In genomic region chr12:40133573-40134271, GRCm38 (mm10) we compare ENCODE assay signal across 8 mouse cellular contexts. TPM values are rescaled to one million over a fixed set of nuclear protein-coding genes. Genes with fewer than 3 reads are reported as not detected.
DNase-seq lines count a peak whose midpoint lies in the region; ATAC-seq and TF ChIP-seq lines count a peak whose summit lies in the region.

Gene Scin (minus strand): TSS chr12:40134228.

- H3K4me1 ChIP-seq in cortical plate, adult 2 months (ENCODE audit: control insufficient read depth, insufficient read depth, low read length): no peaks in the 10 kb centered on the region; the same call in 1 of the 2 replicates
- peaks cover 5% of the 10 kb centered on the region for H3K4me1 ChIP-seq in heart, embryonic 16.5 days (ENCODE audit: control insufficient read depth, insufficient read depth, low read length)
- peaks cover 11% of the 10 kb centered on the region for H3K4me1 ChIP-seq in megakaryocyte, embryonic 14.5 days

- peak within 1 kb of the TSS; percentile 91 for H3K4me2 ChIP-seq in heart, embryonic 16.5 days (ENCODE audit: low read depth, low read length)

- peaks cover 8% of the 10 kb centered on the region; the same call in 1 of the 2 replicates for H3K27me3 ChIP-seq in heart, embryonic 16.5 days (ENCODE audit: control insufficient read depth, insufficient read depth, low read length)
- H3K27me3 ChIP-seq in megakaryocyte, embryonic 14.5 days (replicated peaks): peaks cover 27% of the 10 kb centered on the region

- WGBS in heart, embryonic 16.5 days: 2% methylated on average over 39 of the region's 39 CpGs

- ATAC-seq in heart, embryonic 16.5 days (replicated peaks; ENCODE audit: extremely low read depth, insufficient read depth, low FRiP score): 0 out of 2 replicates have a peak, but pooled peaks have one; percentile 41
- ATAC-seq in frontal cortex, adult (ENCODE audit: low TSS enrichment): no peak

- H3K9ac ChIP-seq in heart, embryonic 16.5 days (ENCODE audit: low read length): peak within 1 kb of the TSS; percentile 64

- peak; percentile 1 for DNase-seq in ovary, postnatal 14 days (ENCODE audit: low spot score)
- DNase-seq in ovary, adult 18-20 months (ENCODE audit: low spot score): no peak
- peak; percentile 66 for DNase-seq in kidney, postnatal 10 days
- peak; percentile 50 for DNase-seq in testis, postnatal 10 days (ENCODE audit: low spot score)

- no peak for TF ChIP-seq CTCF in cortical plate, adult 2 months (IDR thresholded peaks at IDR 0.05; ENCODE audit: extremely low read depth, insufficient read depth, low read length)

- no peaks in the 10 kb centered on the region for H3K9me3 ChIP-seq in heart, embryonic 16.5 days (replicated peaks; ENCODE audit: control insufficient read depth, low read length)
- peaks cover 4% of the 10 kb centered on the region; the same call in 1 of the 2 replicates for H3K9me3 ChIP-seq in megakaryocyte, embryonic 14.5 days

- peak within 1 kb of the TSS; percentile 8; the same call in 1 of the 2 replicates for H3K4me3 ChIP-seq in cortical plate, adult 2 months (ENCODE audit: insufficient read depth, low read length)
- peak within 1 kb of the TSS; percentile 62 for H3K4me3 ChIP-seq in heart, embryonic 16.5 days (ENCODE audit: low read length)
- peak within 1 kb of the TSS; percentile 89 for H3K4me3 ChIP-seq in megakaryocyte, embryonic 14.5 days (replicated peaks)

- no peak for TF ChIP-seq POLR2A in cortical plate, adult 2 months (IDR thresholded peaks at IDR 0.05; ENCODE audit: extremely low read depth, insufficient read depth, low read length)

- no peak within 1 kb of the TSS for H3K27ac ChIP-seq in cortical plate, adult 2 months (ENCODE audit: insufficient read depth, low read length)
- H3K27ac ChIP-seq in heart, embryonic 16.5 days (ENCODE audit: low read length): no peak within 1 kb of the TSS

- 0 out of 2 replicates have a peak, but pooled peaks cover 2% of the 10 kb centered on the region for H3K36me3 ChIP-seq in heart, embryonic 16.5 days (ENCODE audit: control insufficient read depth, insufficient read depth)
- H3K36me3 ChIP-seq in megakaryocyte, embryonic 14.5 days (replicated peaks; ENCODE audit: low read length): no peaks in the 10 kb centered on the region

RNA-seq across cellular contexts. Expression of gene Scin, which starts in this region (rescaled TPM):
- 0.06 and 0.13 TPM in 2 replicates for polyA plus RNA-seq in cortical plate, adult 2 months (2012; rRNA removed)
- 5.1 and 7.8 TPM in 2 replicates for polyA plus RNA-seq in heart, embryonic 16.5 days (2015; fragmentation: Nextera tagmentation; extraction: Ambion mirVana)
- 2.6 TPM in 1 of 2 replicates, not detected in the other for polyA plus RNA-seq in megakaryocyte, embryonic 14.5 days (2012; ENCODE audit: insufficient read depth, low replicate concordance)

Comparison
In these comparisons a context has a peak if more than half of its experiments do, and no peak if none do; other contexts are left out.
1. H3K4me3 ChIP-seq: peak in every context shown above with its lines; median percentile 89 in megakaryocyte, embryonic 14.5 days; 62 in heart, embryonic 16.5 days; 8 in cortical plate, adult 2 months.